Mouse (Mus musculus): ENCODE data around the gene Lrrc19.

Gene Lrrc19

DNA sequence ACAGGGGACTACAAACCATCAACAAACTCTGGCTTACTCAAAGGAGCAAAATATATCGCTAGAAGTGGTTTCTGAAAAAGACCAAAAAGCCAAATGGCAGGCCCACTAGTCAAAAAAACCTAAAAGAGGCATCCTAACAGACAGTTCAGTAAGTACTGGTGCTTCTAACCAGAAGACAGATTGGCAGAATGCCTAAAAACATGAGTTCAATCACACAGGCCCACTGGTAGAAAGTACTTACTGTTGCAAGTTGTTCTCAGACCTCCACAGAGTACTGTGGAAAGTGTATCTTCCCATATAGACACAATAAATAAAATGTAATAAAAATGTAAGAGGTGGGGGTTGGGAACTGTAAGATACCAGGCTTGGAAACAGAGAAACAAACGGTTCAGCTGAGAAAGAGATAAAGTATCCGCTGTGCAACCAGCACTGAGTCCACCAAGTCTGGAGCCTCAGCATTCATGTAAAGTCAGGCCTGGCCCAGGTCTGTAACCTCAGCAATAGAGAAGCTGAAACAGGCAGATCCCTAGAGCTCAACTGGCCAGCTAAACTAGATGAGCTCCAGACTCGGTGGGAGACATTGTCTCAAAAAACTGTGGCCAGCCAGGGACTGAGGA is 58.1 kb downstream of the Lrrc19 start:
- DNase-seq (ENCODE audit: low read depth, low spot score): no peak
